Mouse (Mus musculus) layer of hippocampus, adult 18-20 months (tissue): ENCODE results near the gene Gm10803. TPM values are rescaled to one million over a fixed set of nuclear protein-coding genes. Genes with fewer than 3 reads are reported as not detected.
A peak's percentile ranks its signal among the peaks of the same experiment; 100 is the strongest.
"Not testable (repeated sequence)": the region's sequence is repeated elsewhere in the genome, so short reads cannot be mapped to it uniquely, and the experiment has no call there.

Experiments
- DNase-seq, 2 experiments: peaks; one replicate each; pipeline ENCODE4 v3.0.0; 2022; ENCODE audit warnings: low spot score in 2 of 2
- long read RNA-seq: library from polyadenylated mRNA; stranded (forward); transcript quantifications from one replicate; pipeline ENCODE4 v2.0.0, GENCODE M21; 2021
- total RNA-seq, 2 experiments: library from RNA; stranded (reverse); gene quantifications; 2 replicates each; pipeline ENCODE4 v1.2.3; 2021

Gene Gm10803
- not detected for total RNA-seq
- long read RNA-seq, result 0 reads

DNA sequence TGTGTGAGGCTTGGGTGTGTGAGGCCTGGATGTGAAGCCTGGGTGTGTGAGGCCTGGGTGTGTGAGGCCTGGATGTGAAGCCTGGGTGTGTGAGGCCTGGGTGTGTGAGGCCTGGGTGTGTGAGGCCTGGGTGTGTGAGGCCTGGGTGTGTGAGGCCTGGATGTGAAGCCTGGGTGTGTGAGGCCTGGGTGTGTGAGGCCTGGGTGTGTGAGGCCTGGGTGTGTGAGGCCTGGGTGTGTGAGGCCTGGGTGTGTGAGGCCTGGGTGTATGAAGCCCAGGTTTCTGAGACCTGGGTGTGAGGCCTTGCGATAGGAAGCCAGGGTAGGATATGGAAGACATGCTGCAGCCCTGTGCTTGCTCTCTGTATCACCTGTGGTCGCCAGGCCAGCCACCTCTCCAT, at the start of gene Gm10803:
TSS of gene Gm10803 (plus strand) at position 301 of the 400 bp plus-strand sequence.
- not testable (repeated sequence) for DNase-seq

GRCm38 (mm10) chr2:93510839-93511238, 49.5 kb upstream of the Gm10803 start:
- no peak for DNase-seq

DNA sequence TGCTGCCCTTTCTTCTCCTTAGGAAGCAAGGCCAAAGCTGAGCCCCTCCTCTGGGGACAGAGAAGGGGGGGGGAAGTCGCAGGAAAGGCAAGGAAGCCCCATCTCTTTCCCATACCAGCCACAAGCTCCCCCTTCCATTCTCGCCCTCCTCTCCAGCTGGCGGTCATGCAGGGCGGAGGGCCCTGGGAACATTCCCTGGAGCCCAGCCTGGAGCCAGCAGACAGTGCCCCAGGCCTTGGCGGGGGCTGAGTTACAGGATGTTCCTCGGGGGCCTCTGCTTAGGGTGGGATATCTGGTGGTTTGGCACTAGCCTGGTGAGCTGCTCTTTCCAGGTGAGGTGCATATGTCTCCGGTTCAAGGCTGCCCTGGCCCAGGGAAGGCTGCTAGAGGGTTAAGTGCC, 48.2 kb upstream of the Gm10803 start:
- DNase-seq, result no peak

DNA sequence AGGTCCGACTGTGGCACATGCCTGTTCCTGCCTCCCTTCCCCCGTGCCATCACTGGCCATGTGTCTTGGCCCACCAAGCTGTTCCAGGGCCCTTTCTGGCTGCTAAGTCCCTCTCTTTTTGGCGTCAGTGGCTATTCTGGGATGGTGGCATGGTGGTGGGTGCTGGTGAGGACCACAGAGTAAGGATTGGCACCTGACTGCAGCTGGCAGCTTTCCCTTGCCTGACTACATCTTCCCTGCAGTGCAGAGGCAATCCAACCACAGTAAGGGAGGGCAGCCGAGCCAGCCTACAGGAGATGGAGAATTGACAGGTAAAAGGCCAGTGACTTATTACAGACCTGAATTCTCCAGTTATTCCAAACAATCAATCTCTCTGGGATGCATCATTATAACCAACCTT, 45.1 kb upstream of the Gm10803 start:
- no peak for DNase-seq

DNA sequence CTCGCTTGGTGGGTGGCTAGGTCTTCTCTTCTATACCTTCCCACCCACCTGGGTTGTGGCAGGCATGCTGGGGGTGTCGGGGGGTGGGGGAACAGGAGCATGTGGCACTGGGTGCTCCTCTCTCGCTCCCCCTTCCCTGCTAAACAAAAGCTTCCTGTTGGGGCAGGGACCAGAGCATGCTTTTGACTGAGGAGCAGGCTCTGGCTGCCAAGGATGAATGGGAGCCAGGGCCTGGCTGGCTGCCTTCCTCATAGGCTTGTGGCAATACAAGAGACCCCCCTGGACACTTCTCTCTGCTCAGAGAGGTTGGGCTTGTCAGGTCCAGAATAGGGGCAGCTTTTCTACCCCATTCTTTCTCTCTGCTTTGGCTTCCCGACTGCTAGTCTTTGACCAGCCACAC, 39.3 kb upstream of the Gm10803 start:
- DNase-seq, result peak in 1 of 2 experiments; percentile 34

DNA sequence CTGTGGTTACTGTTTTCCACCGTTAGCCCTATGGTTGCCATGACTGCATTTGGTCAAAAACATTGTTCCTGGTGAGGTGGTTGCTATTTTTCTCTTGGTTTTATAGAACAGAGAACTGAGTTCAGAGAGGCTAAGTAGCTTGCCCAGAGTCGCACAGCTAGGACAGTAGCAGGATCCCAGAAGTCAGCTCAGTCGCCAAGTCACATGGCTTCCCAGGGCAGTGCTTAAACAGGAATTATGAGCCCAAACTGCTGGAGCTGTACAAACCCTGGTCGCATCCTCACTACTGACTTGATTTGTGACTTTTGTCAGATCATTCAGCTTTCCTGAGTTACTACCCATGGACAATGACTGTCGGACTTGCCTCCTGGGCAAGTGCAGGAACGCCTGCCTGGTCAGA, 38.8 kb upstream of the Gm10803 start:
- no peak for DNase-seq

DNA sequence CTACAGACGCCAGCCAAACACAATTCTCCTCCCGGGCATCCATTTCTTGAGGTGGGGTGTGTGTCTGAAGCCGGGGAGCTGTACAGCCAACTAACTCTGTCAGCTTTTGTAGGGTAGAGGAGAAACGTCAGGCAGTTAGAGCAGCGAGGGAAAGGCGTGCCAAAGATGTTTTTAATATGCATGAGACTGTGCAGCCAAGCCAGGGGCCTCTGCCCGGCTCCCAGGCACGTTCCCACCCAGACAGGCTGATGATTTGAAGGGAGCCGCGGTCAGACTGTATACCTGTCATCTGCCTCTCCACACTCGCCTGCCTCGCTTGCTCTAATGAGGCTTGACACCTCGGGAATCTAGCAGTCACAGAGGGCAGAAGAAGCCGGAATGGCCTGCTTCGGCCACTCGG, 38.4 kb upstream of the Gm10803 start:
- no peak for DNase-seq

DNA sequence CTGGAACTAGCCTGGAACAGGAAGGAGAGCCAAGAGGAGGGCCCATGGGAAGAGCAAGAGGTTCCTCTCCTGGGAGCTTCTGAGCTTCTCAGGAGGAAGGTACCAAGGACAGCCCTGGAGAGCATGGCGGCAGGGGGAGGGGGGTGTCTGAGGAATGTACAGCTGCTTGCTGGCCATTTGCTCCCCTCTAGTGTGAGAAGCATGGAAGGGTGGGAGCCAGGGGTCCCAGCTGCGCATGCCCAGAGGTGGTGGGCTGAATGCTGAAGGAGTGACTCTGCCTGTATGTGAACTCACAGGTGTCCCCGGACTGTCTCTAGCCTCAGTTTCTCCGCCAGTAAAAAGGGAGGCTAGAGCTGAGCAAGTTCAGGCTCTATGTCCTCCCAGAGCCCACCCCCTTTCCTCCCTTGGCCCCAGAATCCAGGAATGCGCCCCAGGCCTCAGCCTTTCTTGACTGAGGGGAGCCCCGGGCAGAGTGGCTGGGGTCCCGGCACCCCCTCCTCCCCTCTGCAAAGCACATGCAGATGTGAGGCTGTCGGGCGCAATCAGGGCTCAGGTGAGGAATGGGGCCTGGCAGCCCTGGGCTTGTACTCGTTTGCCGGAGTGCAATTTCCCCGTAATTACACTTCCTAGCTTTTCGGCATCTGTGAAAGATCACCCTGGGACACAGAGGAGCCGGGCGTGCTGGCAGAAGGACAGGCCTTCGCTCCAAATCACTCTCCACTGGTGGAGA, 35.2 kb upstream of the Gm10803 start:
- DNase-seq, result no peak

DNA sequence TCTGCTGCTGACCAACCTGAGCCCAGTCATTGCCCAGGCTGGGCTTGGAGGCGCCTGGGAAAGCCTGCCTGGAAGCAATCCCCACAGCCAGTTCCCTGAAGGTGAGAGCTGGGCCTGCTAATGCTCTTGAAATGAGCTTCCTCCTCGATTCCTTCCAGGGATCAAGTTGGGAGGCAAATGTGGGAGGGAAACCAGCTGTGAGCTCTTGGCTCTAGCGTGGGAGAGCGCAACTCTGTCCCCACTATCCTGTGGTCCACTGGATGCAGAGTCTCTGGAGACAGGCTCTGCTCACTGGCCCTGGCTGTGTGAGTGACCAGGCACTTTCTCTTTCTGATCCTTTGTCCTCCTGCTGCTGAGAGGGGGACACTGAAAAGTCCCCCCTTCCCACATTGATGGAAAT, 30.8 kb upstream of the Gm10803 start:
- no peak for DNase-seq

DNA sequence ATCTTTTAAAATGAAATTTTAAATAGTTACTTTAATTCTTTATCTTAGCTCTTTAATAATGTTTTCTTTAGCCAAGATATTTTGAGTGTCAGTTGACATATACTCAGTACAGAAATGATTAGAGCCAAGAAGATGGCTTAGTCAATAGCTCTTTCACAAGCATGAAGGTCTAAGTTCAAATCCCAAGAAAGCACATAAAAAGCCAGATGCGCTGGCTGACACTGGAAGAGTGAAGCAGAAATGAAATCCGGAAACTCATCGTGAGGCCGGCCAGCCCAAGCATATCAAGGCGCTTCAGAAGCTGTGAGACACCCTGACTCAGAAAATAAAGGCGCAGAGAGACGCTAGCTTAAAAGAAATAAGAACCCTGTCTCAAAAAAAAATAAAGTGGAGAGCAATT, 26.5 kb upstream of the Gm10803 start:
- no peak for DNase-seq

GRCm38 (mm10) chr2:93537385-93537967, 22.9 kb upstream of the Gm10803 start:
- DNase-seq, result no peak

DNA sequence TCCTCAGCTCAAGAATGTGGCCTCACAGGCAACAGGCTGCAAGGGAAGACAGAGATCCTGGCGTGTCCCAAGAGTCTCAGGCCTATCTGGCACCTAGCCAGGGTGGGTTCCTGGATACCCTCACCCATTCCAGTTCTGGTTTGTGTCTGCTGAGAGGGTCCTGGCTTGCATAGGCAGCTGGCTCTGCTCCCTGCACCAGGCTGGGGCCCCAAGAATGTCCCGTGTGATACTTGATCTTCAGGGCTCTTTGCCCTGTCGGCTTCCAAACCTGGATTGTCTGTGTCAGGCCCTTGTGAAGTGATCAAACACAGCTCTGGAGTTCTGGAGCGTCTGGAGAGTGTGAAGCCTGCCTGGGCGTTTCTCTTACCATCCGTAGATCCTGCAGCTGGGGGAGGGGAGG, 22.2 kb upstream of the Gm10803 start:
- DNase-seq, result no peak

DNA sequence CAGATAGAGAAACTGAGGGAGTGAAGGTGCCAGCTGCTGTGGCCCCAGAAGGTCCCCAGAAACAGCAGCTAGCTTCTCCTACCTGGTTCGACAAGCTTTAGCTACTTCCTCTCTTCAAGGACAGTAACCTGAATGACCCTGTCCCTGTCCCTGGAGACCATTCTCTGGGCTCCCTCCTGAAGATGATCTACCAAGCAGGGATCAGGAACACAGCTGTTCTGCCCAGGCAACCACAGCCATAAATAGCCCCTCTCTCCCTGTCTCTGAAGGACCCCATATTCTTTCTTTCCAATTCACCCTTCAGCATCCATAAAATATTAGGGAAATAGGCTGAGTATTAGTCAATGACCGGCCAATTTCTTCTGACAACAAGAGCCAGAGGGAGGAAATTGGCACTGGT, 18.6 kb upstream of the Gm10803 start:
- DNase-seq, result no peak

GRCm38 (mm10) chr2:93552676-93553521, 7.5 kb upstream of the Gm10803 start:
- peak in 1 of 2 experiments; percentile 57 for DNase-seq

DNA sequence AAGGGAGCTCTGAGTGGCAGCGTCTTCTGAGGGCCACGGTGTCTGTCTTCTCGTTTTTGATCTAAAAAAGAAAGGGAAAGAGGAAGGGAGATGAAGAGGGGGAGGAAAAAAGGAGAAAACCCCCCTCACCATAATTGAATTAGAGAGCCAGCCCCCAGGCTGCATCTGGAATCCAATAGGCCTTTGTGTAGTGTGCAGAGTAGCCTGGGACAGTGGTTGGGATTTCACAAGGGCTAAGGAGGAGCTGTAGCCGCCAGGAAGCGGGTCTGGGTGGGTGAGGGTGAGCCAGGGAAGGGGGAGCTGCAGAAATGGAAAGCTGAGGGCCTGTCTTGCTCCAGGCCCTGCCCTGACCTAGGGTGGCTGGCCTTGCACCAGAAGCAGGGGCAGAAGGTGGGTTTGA, 6.5 kb upstream of the Gm10803 start:
- no peak for DNase-seq

DNA sequence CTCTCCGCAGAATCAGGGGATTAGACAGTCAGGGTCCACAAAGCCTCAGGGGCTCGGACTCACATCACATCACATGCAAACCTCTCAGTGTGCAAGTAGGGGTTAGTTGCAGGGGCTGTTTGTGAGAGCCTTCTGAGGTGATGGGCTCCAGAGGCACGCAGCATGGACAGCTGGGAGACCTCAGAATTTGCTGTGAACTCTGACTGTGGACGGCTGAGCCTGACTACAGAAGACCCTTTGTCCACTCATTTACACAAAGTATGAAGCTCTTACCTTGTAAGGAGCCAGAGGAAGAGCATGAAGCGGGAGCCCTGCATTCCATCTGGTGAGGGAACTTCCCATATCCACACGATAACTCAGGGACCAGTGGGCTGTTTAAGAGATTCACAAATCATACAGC, 5.3 kb downstream of the Gm10803 start:
- no peak for DNase-seq

DNA sequence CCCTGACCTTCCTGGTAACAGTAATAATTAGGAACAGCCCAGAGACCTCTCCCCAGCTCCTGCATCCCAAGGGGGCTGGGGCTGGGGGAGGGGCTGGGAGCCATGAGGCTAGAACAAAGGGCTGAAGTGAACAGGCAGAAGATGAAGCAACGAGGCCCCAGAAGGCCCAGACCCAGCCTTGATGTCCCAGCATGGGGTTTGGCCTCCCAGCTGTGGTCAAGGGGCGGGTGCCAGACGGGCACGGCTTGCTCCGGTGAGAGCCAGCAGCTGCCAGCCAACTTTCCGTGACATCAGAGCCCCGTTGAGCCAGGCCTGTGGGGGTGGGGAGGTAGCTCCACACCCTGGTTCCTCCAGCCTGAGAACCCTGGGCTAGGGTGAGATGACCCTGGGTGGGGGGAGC, 7.3 kb downstream of the Gm10803 start:
- no peak for DNase-seq

DNA sequence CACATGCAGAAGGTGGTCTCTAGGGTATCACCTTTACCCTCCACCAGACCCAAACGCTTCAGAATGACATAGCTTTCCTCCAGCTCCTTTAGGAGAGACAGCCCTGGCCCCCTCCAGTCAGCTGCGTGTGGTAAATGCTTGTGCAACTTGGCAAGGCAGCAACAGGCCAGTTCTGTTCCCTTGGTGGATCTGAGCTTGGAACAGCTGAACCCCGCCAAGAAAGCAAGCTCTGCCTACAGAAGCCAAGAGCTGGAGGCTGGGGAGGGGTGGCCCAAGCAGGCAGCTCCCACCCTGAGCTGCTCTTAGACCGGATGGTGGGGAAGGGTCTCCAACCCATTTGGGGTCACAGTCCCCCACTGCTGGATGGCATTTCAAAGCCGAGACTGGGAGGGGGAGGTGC, 12.2 kb downstream of the Gm10803 start:
- peak; percentile 30 to 48 for DNase-seq

DNA sequence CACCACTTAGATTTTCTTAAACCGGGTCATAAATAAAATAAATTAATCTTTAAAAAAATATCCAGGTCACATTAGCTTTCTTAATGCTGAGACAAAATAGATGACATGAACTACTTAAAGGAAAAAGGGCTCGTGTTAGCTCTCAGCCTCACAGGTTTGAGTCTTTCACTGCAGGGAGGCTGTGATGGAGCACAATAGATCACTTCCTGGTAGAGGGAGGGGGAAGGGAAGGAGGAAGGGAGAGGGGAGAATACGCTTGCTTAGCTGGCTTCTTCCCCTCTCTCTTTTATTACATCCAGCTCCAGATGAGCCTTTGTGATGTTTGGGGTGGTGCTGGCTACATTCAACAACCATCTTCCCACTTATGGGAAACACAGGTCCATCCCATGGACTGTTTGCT, 20.9 kb downstream of the Gm10803 start:
- no peak for DNase-seq

DNA sequence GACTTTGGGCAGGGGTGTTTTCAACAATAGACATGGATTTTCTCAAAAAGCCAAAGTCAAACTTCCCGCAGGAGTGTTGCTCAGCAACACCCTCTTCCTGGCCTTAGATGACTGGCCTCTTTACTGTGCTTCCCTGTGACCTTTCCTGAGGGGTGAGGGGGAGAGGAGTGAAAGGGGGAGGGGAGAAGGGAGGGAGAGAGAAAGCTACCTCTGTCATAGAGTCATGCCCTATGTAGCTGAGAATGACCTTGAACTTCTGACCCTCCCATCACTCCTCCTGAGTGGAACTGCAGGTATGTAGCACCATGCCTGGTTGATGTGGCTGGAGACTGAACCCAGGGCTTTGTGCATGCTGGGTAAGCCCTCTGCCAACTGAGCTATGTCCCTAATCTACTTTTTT, 25.5 kb downstream of the Gm10803 start:
- DNase-seq, result no peak

- no peak for DNase-seq
Measured at GRCm38 (mm10) chr2:93587446-93587845, 27.1 kb downstream of the Gm10803 start.

GRCm38 (mm10) chr2:93589875-93590274, 29.5 kb downstream of the Gm10803 start:
- no peak for DNase-seq
